Mouse (Mus musculus): ENCODE results near the gene Zfp810. TPM values are rescaled to one million over a fixed set of nuclear protein-coding genes. Genes with fewer than 3 reads are reported as not detected.

Gene Zfp810
- total RNA-seq, 2 experiments from 2014 or later: 0.43 to 4.0 TPM

GRCm38 (mm10) chr9:22262611-22263010 lies 44.8 kb downstream of the Zfp810 start:
- ATAC-seq (replicated peaks; ENCODE audit: low FRiP score, poor library complexity, severe bottlenecking): no peak

- no peak for ATAC-seq (replicated peaks; ENCODE audit: low FRiP score, poor library complexity, severe bottlenecking)
Measured at GRCm38 (mm10) chr9:22261594-22261993, 45.9 kb downstream of the Zfp810 start.

GRCm38 (mm10) chr9:22260092-22260422 lies 47.4 kb downstream of the Zfp810 start:
- ATAC-seq (replicated peaks; ENCODE audit: low FRiP score, poor library complexity, severe bottlenecking): no peak

GRCm38 (mm10) chr9:22259184-22260091 lies 48.0 kb downstream of the Zfp810 start, which contains the start of gene Zfp599:
Gene Zfp599 (minus strand): TSS chr9:22259895.
- peak; percentile 86 for ATAC-seq (replicated peaks; ENCODE audit: low FRiP score, poor library complexity, severe bottlenecking)

GRCm38 (mm10) chr9:22258784-22259183 lies 48.7 kb downstream of the Zfp810 start:
- no peak for ATAC-seq (replicated peaks; ENCODE audit: low FRiP score, poor library complexity, severe bottlenecking)

- no peak for ATAC-seq (replicated peaks; ENCODE audit: low FRiP score, poor library complexity, severe bottlenecking)
Measured at GRCm38 (mm10) chr9:22256579-22256978, 50.9 kb downstream of the Zfp810 start.

- ATAC-seq (replicated peaks; ENCODE audit: low FRiP score, poor library complexity, severe bottlenecking): no peak
Measured at GRCm38 (mm10) chr9:22244242-22244641, 63.2 kb downstream of the Zfp810 start.

GRCm38 (mm10) chr9:22240001-22240400 lies 67.4 kb downstream of the Zfp810 start:
- no peak for ATAC-seq (replicated peaks; ENCODE audit: low FRiP score, poor library complexity, severe bottlenecking)

GRCm38 (mm10) chr9:22230556-22230955 lies 76.9 kb downstream of the Zfp810 start:
- ATAC-seq (replicated peaks; ENCODE audit: low FRiP score, poor library complexity, severe bottlenecking): no peak

GRCm38 (mm10) chr9:22230061-22230460 lies 77.4 kb downstream of the Zfp810 start:
- no peak for ATAC-seq (replicated peaks; ENCODE audit: low FRiP score, poor library complexity, severe bottlenecking)

- no peak for ATAC-seq (replicated peaks; ENCODE audit: low FRiP score, poor library complexity, severe bottlenecking)
Measured at GRCm38 (mm10) chr9:22229386-22230026, 77.9 kb downstream of the Zfp810 start.

GRCm38 (mm10) chr9:22226846-22227245 lies 80.6 kb downstream of the Zfp810 start:
- ATAC-seq (replicated peaks; ENCODE audit: low FRiP score, poor library complexity, severe bottlenecking): no peak

Other genes with a start within 250 kb of the Zfp810 start
- not detected in 2 replicates for gene Gm49318, start 236.4 kb downstream of the Zfp810 start, total RNA-seq (2015; ENCODE audit: low replicate concordance)
- not detected in 2 replicates for gene Gm49318, start 236.4 kb downstream of the Zfp810 start, total RNA-seq (2017; ENCODE audit: low replicate concordance)
- 1.0 and 4.0 TPM in 2 replicates for gene Zfp653, start 236.3 kb downstream of the Zfp810 start, total RNA-seq (2015; ENCODE audit: low replicate concordance)
- gene Zfp653, start 236.3 kb downstream of the Zfp810 start, total RNA-seq (2017; ENCODE audit: low replicate concordance): 1.6 and 2.8 TPM in 2 replicates
- 1.9 and 3.3 TPM in 2 replicates for gene Ecsit, start 222.2 kb downstream of the Zfp810 start, total RNA-seq (2015; ENCODE audit: low replicate concordance)
- gene Ecsit, start 222.2 kb downstream of the Zfp810 start, total RNA-seq (2017; ENCODE audit: low replicate concordance): 3.5 and 4.2 TPM in 2 replicates
- not detected in 2 replicates for gene Cnn1, start 208.4 kb downstream of the Zfp810 start, total RNA-seq (2015; ENCODE audit: low replicate concordance)
- not detected in 2 replicates for gene Cnn1, start 208.4 kb downstream of the Zfp810 start, total RNA-seq (2017; ENCODE audit: low replicate concordance)
- 28.4 and 30.7 TPM in 2 replicates for gene Elof1, start 190.5 kb downstream of the Zfp810 start, total RNA-seq (2015; ENCODE audit: low replicate concordance)
- 14.1 and 15.8 TPM in 2 replicates for gene Elof1, start 190.5 kb downstream of the Zfp810 start, total RNA-seq (2017; ENCODE audit: low replicate concordance)
- 10.8 and 20.7 TPM in 2 replicates for gene Acp5, start 171.9 kb downstream of the Zfp810 start, total RNA-seq (2015; ENCODE audit: low replicate concordance)
- gene Acp5, start 171.9 kb downstream of the Zfp810 start, total RNA-seq (2017; ENCODE audit: low replicate concordance): 9.8 and 18.1 TPM in 2 replicates
- gene Pigyl, start 150.8 kb downstream of the Zfp810 start, total RNA-seq (2015; ENCODE audit: low replicate concordance): 5.6 and 8.8 TPM in 2 replicates
- 8.2 and 9.3 TPM in 2 replicates for gene Pigyl, start 150.8 kb downstream of the Zfp810 start, total RNA-seq (2017; ENCODE audit: low replicate concordance)
- gene Zfp872, start 119.6 kb downstream of the Zfp810 start, total RNA-seq (2015; ENCODE audit: low replicate concordance): not detected in 2 replicates
- not detected in 2 replicates for gene Zfp872, start 119.6 kb downstream of the Zfp810 start, total RNA-seq (2017; ENCODE audit: low replicate concordance)
- gene Zfp809, start 81.9 kb downstream of the Zfp810 start, total RNA-seq (2015; ENCODE audit: low replicate concordance): 6.5 and 25.4 TPM in 2 replicates
- gene Zfp809, start 81.9 kb downstream of the Zfp810 start, total RNA-seq (2017; ENCODE audit: low replicate concordance): 11.0 and 14.8 TPM in 2 replicates
- 0.96 and 4.0 TPM in 2 replicates for gene Zfp599, start 47.8 kb downstream of the Zfp810 start, total RNA-seq (2015; ENCODE audit: low replicate concordance)
- gene Zfp599, start 47.8 kb downstream of the Zfp810 start, total RNA-seq (2017; ENCODE audit: low replicate concordance): 0.17 TPM in 1 of 2 replicates, not detected in the other
- 43.7 and 47.1 TPM in 2 replicates for gene Anln, start 81.5 kb upstream of the Zfp810 start, total RNA-seq (2015; ENCODE audit: low replicate concordance)
- 35.8 and 68.9 TPM in 2 replicates for gene Anln, start 81.5 kb upstream of the Zfp810 start, total RNA-seq (2017; ENCODE audit: low replicate concordance)
- 1.5 and 2.3 TPM in 2 replicates for gene 9530077C05Rik, start 103.9 kb upstream of the Zfp810 start, total RNA-seq (2015; ENCODE audit: low replicate concordance)
- 1.1 and 2.0 TPM in 2 replicates for gene 9530077C05Rik, start 103.9 kb upstream of the Zfp810 start, total RNA-seq (2017; ENCODE audit: low replicate concordance)
- not detected in 2 replicates for gene Gm17545, start 146.6 kb upstream of the Zfp810 start, total RNA-seq (2015; ENCODE audit: low replicate concordance)
- gene Gm17545, start 146.6 kb upstream of the Zfp810 start, total RNA-seq (2017; ENCODE audit: low replicate concordance): not detected in 2 replicates
- gene Rp9, start 162.1 kb upstream of the Zfp810 start, total RNA-seq (2015; ENCODE audit: low replicate concordance): 39.6 and 45.8 TPM in 2 replicates
- 24.4 and 53.5 TPM in 2 replicates for gene Rp9, start 162.1 kb upstream of the Zfp810 start, total RNA-seq (2017; ENCODE audit: low replicate concordance)
- gene Bbs9, start 168.1 kb upstream of the Zfp810 start, total RNA-seq (2015; ENCODE audit: low replicate concordance): 5.0 and 13.8 TPM in 2 replicates
- 5.3 and 9.2 TPM in 2 replicates for gene Bbs9, start 168.1 kb upstream of the Zfp810 start, total RNA-seq (2017; ENCODE audit: low replicate concordance)